Mouse (Mus musculus) lung, postnatal 0 days (tissue): ENCODE results near the gene Galc.

Source experiments
- CTCF ChIP-seq: IDR thresholded peaks from 2 replicates; pipeline ENCODE4 v1.5.1; 2016; ENCODE audit warnings: antibody characterized with exemption, mild to moderate bottlenecking
- EP300 ChIP-seq: IDR thresholded peaks from 2 replicates; pipeline ENCODE4 v1.6.1; 2016; ENCODE audit warnings: antibody characterized with exemption, mild to moderate bottlenecking, control low read depth

GRCm38 (mm10) chr12:98215512-98215911 lies 43.7 kb downstream of the Galc start:
- no peak for TF ChIP-seq CTCF
- TF ChIP-seq EP300 = no peak
